Mouse (Mus musculus) brain, embryonic 14.5 days (tissue): ENCODE measurements around the gene Rbpms2.

Source experiments
- CTCF ChIP-seq: fragments of 200-500 bp; IDR thresholded peaks from 2 replicates; pipeline ENCODE4 v1.5.1; 2012; ENCODE audit warnings: inconsistent platforms, mild to moderate bottlenecking, moderate library complexity, borderline replicate concordance; ENCODE audit not compliant: insufficient read depth, insufficient read length; ENCODE audit errors: extremely low read depth
- POLR2A ChIP-seq: fragments of 200-500 bp; IDR thresholded peaks from 2 replicates; pipeline ENCODE4 v1.6.1; 2012; ENCODE audit warnings: mild to moderate bottlenecking, inconsistent platforms, borderline replicate concordance; ENCODE audit not compliant: poor library complexity, insufficient read depth, insufficient read length, severe bottlenecking; ENCODE audit errors: extremely low read depth

DNA sequence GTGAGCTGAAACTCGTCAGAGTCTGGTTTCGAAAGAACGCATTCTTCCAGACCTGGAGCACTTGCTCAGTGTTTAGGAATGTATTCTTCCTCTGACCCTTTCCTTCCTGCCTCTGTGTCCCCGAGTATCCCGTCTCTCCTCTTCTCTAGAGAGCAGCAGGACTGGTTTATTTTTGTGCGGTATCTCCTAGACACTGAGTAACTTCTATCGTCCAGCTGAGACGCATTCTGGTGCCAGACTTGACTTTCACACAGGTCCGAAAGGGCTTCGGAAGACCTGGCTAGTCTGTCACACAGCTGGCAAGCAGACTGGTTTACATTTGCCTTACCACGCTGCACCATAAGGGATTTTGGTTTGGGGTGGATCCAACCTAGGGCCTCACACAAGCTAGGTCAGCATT is 43.5 kb downstream of the Rbpms2 start:
- TF ChIP-seq CTCF (no peak), POLR2A (no peak)
